Mouse (Mus musculus) bone marrow, adult 2 months (tissue): Measurements from ENCODE around the gene Dnah8.

ENCODE experiments used
- CTCF ChIP-seq: fragments of 200-500 bp; IDR thresholded peaks from 2 replicates; pipeline ENCODE4 v1.5.1; 2011; ENCODE audit warnings: low read length, control low read depth; ENCODE audit not compliant: control insufficient read depth, insufficient read depth
- POLR2A ChIP-seq: fragments of 200-500 bp; IDR thresholded peaks from 2 replicates; pipeline ENCODE4 v1.6.1; 2011; ENCODE audit warnings: low read depth, mild to moderate bottlenecking, control low read depth, low read length, borderline replicate concordance; ENCODE audit not compliant: control insufficient read depth

DNA sequence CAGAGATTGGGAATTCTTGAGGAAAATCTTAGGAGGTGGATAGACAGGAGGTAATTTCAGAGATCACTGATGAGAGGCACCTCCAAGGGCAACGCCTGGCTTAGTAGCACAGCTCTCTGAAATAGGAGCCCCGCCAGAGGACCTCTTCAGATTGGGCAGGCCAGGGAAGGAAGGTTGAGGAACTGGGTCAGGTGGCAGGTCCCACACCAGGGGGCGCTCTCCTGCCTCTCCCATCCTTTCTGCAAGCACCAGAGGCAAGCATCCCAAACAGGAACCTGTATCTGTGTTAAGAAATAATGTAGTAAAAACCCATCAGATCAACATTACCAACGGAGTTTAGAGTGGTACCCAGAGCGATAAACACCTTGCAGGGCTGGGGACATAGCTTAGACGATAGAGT, 113.6 kb downstream of the Dnah8 start:
- TF ChIP-seq POLR2A, result no peak
- peak; percentile 60 for TF ChIP-seq CTCF
